Mouse (Mus musculus) CD4-positive naive resting alpha-beta T cell, adult 76 days (primary cell): ENCODE results near the gene Olfr1259. TPM values are rescaled to one million over a fixed set of nuclear protein-coding genes. Genes with fewer than 3 reads are reported as not detected.

Source experiments
- total RNA-seq: library from RNA; stranded (reverse); gene quantifications from one replicate; pipeline ENCODE4 v1.2.4, GENCODE M21; 2023

Gene Olfr1259
- total RNA-seq = not detected

DNA sequence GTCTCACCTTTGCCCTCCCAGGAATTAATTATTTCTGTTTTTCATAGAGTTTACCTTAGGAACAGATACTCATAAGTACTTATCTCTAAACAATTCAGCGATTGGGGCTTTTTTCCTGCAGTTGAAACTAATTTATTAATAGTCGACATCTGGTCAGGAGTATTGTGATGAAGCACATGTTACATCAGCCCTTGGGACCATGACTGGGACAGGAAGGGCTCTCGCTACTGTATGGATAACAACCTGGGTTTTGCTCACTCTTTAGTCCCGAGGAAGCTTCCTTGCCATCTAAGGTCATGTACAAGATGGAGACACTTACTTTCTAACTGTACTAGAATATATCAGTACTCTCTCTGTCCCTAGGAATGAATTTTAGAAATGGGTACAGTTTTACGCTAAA, at the start of gene Olfr1259:
Gene Olfr1259 (minus strand): TSS at position 101 of the 400 bp plus-strand sequence.

GRCm38 (mm10) chr2:89990921-89991320, 42.5 kb upstream of the Olfr1259 start, which contains the start of gene Olfr1261:
Gene Olfr1261, plus strand, starts transcription at chr2:89991221.

DNA sequence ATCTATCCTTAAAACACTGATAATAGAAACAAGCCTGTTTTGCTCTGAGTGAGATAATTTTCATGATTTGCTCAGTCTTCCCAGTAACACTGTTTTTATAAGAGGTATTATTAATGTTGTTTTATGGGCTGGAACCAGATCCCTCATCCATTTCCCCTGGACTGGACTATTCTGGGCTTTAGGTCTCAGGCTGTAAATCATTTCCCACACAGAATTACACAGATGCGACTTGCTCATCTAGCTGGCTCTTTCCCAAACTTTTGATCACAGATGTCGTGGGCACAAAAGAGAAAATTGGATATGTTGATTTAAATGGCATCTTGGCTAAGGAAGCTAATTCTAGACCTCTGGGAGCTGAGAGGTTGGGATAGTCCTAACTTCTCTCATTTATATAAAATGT, 25.7 kb upstream of the Olfr1259 start, which contains the start of gene Olfr1260:
Gene Olfr1260 (plus strand): TSS at position 157 of the 400 bp plus-strand sequence.

DNA sequence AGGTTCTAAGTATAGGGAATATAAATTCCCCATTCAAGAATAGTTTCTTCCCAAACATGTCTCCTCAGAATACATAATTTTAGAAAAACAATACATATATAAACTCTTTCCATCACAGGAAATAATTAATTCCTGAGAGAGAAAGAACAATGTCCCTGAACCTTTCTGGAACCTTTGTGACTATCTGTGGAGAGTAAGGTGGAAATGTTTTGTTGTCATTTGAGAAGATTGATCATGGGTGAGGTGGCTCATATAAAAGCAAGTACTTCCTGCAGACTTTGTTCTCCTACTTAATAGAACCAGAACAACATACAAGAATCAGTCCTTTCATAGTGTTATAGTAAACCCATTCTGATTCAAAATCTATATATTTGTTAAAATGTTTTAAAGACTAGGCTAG, 21.5 kb downstream of the Olfr1259 start, which contains the start of gene Olfr1258:
Gene Olfr1258 (plus strand): TSS at position 301 of the 400 bp plus-strand sequence.

Other genes with a start within 250 kb of the Olfr1259 start
- not detected for gene Olfr1252, start 223.7 kb downstream of the Olfr1259 start, total RNA-seq
- gene Olfr1253, start 191.6 kb downstream of the Olfr1259 start, total RNA-seq = not detected
- gene Olfr1254, start 155.0 kb downstream of the Olfr1259 start, total RNA-seq = not detected
- not detected for gene Olfr1255, start 136.6 kb downstream of the Olfr1259 start, total RNA-seq
- gene Olfr1256, start 107.1 kb downstream of the Olfr1259 start, total RNA-seq = not detected
- not detected for gene Olfr48, start 100.5 kb downstream of the Olfr1259 start, total RNA-seq
- not detected for gene Olfr1257, start 70.2 kb downstream of the Olfr1259 start, total RNA-seq
- gene Olfr1258, start 21.4 kb downstream of the Olfr1259 start, total RNA-seq = not detected
- not detected for gene Olfr1260, start 25.7 kb upstream of the Olfr1259 start, total RNA-seq
- not detected for gene Olfr1261, start 42.6 kb upstream of the Olfr1259 start, total RNA-seq
- not detected for gene Olfr1262, start 51.5 kb upstream of the Olfr1259 start, total RNA-seq
- gene Olfr1263, start 63.5 kb upstream of the Olfr1259 start, total RNA-seq = not detected
- gene Olfr1264, start 76.9 kb upstream of the Olfr1259 start, total RNA-seq = not detected
- not detected for gene Olfr1265, start 86.7 kb upstream of the Olfr1259 start, total RNA-seq
- not detected for gene Olfr140, start 114.9 kb upstream of the Olfr1259 start, total RNA-seq
- gene Olfr1269, start 172.7 kb upstream of the Olfr1259 start, total RNA-seq = not detected
- not detected for gene Olfr32, start 193.6 kb upstream of the Olfr1259 start, total RNA-seq
- gene Olfr1270, start 204.4 kb upstream of the Olfr1259 start, total RNA-seq = not detected